Mouse (Mus musculus) MEL (cell line): ENCODE results near the gene Aplp2. TPM values are rescaled to one million over a fixed set of nuclear protein-coding genes. Genes with fewer than 3 reads are reported as not detected.

Experiments
- DNase-seq: peaks from one replicate; pipeline ENCODE4 v3.0.0; 2011; ENCODE audit warnings: low read depth, low spot score
- H3K27ac ChIP-seq: 2 replicates; pipeline ENCODE4 v1.5.1; 2012; ENCODE audit warnings: low read depth, mild to moderate bottlenecking, control low read depth, low read length, moderate library complexity; ENCODE audit not compliant: control insufficient read depth
- H3K27me3 ChIP-seq, 2 experiments: fragments of 150-350 bp in 1 of 2; sonication (generic) in 1 of 2; 2 replicates each; pipeline ENCODE4 v1.6.1; 2012; ENCODE audit warnings: low read length in 2 of 2, mild to moderate bottlenecking in 2 of 2, improper control_type of control experiment in 1 of 2, moderate library complexity in 1 of 2; ENCODE audit not compliant: insufficient read depth in 2 of 2, control insufficient read depth in 1 of 2
- H3K36me3 ChIP-seq, 2 experiments: 2 replicates each; pipeline ENCODE4 v1.6.1; 2012 to 2014; ENCODE audit warnings: low read length in 2 of 2, improper control_type of control experiment in 1 of 2, inconsistent platforms in 1 of 2, mild to moderate bottlenecking in 1 of 2; ENCODE audit not compliant: insufficient read depth in 2 of 2, control insufficient read depth in 1 of 2
- H3K4me1 ChIP-seq, 2 experiments: fragments of 150-350 bp in 1 of 2; sonication (generic) in 1 of 2; 2 replicates each; pipeline ENCODE4 v1.6.1; 2012; ENCODE audit warnings: low read length in 2 of 2, improper control_type of control experiment in 1 of 2, mild to moderate bottlenecking in 1 of 2; ENCODE audit not compliant: insufficient read depth in 2 of 2, control insufficient read depth in 1 of 2
- H3K4me3 ChIP-seq, 2 experiments: fragments of 150-350 bp in 1 of 2; sonication (generic) in 1 of 2; 2 replicates each; pipeline ENCODE4 v1.5.1; 2012; ENCODE audit warnings: low read depth in 2 of 2, low read length in 2 of 2, mild to moderate bottlenecking in 2 of 2, moderate library complexity in 2 of 2, control low read depth in 1 of 2, improper control_type of control experiment in 1 of 2; ENCODE audit not compliant: control insufficient read depth in 1 of 2, insufficient read depth in 1 of 2
- H3K79me2 ChIP-seq: 2 replicates; pipeline ENCODE4 v1.6.1; 2012; ENCODE audit warnings: mild to moderate bottlenecking, low read length, moderate library complexity; ENCODE audit not compliant: control insufficient read depth, poor library complexity, insufficient read depth
- H3K9ac ChIP-seq: 2 replicates; pipeline ENCODE4 v1.6.1; 2012; ENCODE audit warnings: low read depth, mild to moderate bottlenecking, control low read depth, low read length, moderate library complexity; ENCODE audit not compliant: control insufficient read depth, poor library complexity, severe bottlenecking
- H3K9me3 ChIP-seq: fragments of 150-350 bp; sonication (generic); replicated peaks from 2 replicates; pipeline ENCODE4 v1.6.1; 2012; ENCODE audit warnings: mild to moderate bottlenecking, low read length, improper control_type of control experiment, moderate library complexity; ENCODE audit not compliant: insufficient read depth
- BHLHE40 ChIP-seq: IDR thresholded peaks from 2 replicates; pipeline ENCODE4 v1.6.1; 2012; ENCODE audit warnings: low read depth, mild to moderate bottlenecking, inconsistent platforms, low read length, improper control_type of control experiment, borderline replicate concordance
- CHD2 ChIP-seq: IDR thresholded peaks from 2 replicates; pipeline ENCODE4 v1.6.1; 2011; ENCODE audit warnings: low read length, improper control_type of control experiment
- EP300 ChIP-seq, 2 experiments: IDR thresholded peaks; 2 replicates each; pipeline ENCODE4 v1.6.1; 2011; ENCODE audit warnings: improper control_type of control experiment in 2 of 2, low read length in 2 of 2, low read depth in 1 of 2, mild to moderate bottlenecking in 1 of 2
- ETS1 ChIP-seq: IDR thresholded peaks from 2 replicates; pipeline ENCODE4 v1.6.1; 2012; ENCODE audit warnings: low read depth, mild to moderate bottlenecking, inconsistent platforms, low read length, improper control_type of control experiment, moderate library complexity
- GATA1 ChIP-seq: IDR thresholded peaks from 2 replicates; pipeline ENCODE4 v1.6.1; 2011; ENCODE audit warnings: low read depth, low read length, improper control_type of control experiment
- HCFC1 ChIP-seq: IDR thresholded peaks from 2 replicates; pipeline ENCODE4 v1.6.1; 2012; ENCODE audit warnings: low read depth, mild to moderate bottlenecking, inconsistent platforms, low read length, improper control_type of control experiment, moderate library complexity
- KAT2A ChIP-seq: conservative IDR thresholded peaks from 2 replicates; pipeline ENCODE4 v1.6.1; 2012; ENCODE audit warnings: low read depth, low read length, improper control_type of control experiment, inconsistent platforms
- MXI1 ChIP-seq: IDR thresholded peaks from 2 replicates; pipeline ENCODE4 v1.6.1; 2011; ENCODE audit warnings: mild to moderate bottlenecking, low read depth, low read length, improper control_type of control experiment
- POLR2AphosphoS2 ChIP-seq: IDR thresholded peaks from 2 replicates; pipeline ENCODE4 v1.6.1; 2011; ENCODE audit warnings: low read length, improper control_type of control experiment
- RCOR1 ChIP-seq: IDR thresholded peaks from 2 replicates; pipeline ENCODE4 v1.6.1; 2012; ENCODE audit warnings: low read depth, mild to moderate bottlenecking, inconsistent platforms, low read length, improper control_type of control experiment
- SIN3A ChIP-seq: IDR thresholded peaks from 2 replicates; pipeline ENCODE4 v1.6.1; 2012; ENCODE audit warnings: low read length, improper control_type of control experiment, inconsistent platforms
- TBP ChIP-seq: IDR thresholded peaks from 2 replicates; pipeline ENCODE4 v1.8.0; 2011; ENCODE audit warnings: low read depth, low read length, improper control_type of control experiment
- USF2 ChIP-seq, 2 experiments: IDR thresholded peaks; 2 replicates each; pipeline ENCODE4 v1.6.1; 2011 to 2012; ENCODE audit warnings: improper control_type of control experiment in 2 of 2, low read length in 2 of 2, borderline replicate concordance in 1 of 2, inconsistent platforms in 1 of 2, low read depth in 1 of 2, mild to moderate bottlenecking in 1 of 2; ENCODE audit not compliant: insufficient read depth in 1 of 2
- ZNF384 ChIP-seq: IDR thresholded peaks from 2 replicates; pipeline ENCODE4 v1.6.1; 2012; ENCODE audit warnings: low read depth, mild to moderate bottlenecking, inconsistent platforms, low read length, improper control_type of control experiment
- polyA plus RNA-seq, 2 experiments: library from polyadenylated mRNA; stranded (reverse) in 1 of 2; unstranded in 1 of 2; fragments of >175 nt in 1 of 2; fragments of >200 nt in 1 of 2; gene quantifications; 2 replicates each; pipeline versions ENCODE4 v1.2.1 to v1.2.4; 2012; ENCODE audit warnings: low replicate concordance in 2 of 2, low read depth in 1 of 2; ENCODE audit not compliant: insufficient read length in 2 of 2, insufficient read depth in 1 of 2, missing spikeins in 1 of 2
- total RNA-seq: library from RNA; depleted of rRNA; stranded (reverse); fragments of 300-350 nt; gene quantifications from 2 replicates; pipeline ENCODE4 v1.2.3, GENCODE M21; 2012

Aplp2 gene
- total and polyA plus RNA-seq, 3 experiments, result 37.6 to 60.6 TPM; not detected in 1

DNA sequence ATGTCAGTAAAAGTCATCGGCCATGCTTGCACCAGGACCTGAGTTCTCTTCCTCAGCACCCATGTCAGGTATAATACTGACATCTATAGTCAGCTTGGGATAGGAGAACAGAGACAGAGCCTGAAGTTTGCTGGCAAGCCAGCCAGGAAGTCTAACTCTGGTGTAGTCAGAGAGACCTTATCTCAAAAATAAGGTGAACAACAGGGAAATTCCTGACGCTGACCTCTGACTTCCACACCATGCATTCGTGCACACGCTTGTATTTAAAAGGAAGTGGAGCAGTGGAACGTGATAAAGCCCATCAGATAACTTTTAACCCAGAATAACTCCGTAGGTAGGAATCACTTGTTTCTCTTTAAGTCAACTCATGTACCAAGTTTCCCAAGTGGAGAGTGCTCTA is 6.9 kb downstream of the Aplp2 start:
- Histone ChIP-seq H3K27ac (0 out of 2 replicates have a peak overlapping the region, but pooled peaks have one; percentile 12), H3K4me1 (peaks cover 14 to 18% of the 10 kb centered on the region in 2 experiments), H3K79me2 (peaks cover 15% of the 10 kb centered on the region; the same call in 1 of the 2 replicates), H3K36me3 (peaks cover 0 to 20% of the 10 kb centered on the region in 2 experiments; a peak in 2 of 4 replicates), H3K9ac (0 out of 2 replicates have a peak overlapping the region, but pooled peaks have one; percentile 14), H3K4me3 (peak overlapping the region; percentile 5 to 8; a peak in 1 of 4 replicates), H3K9me3 (no peaks in the 10 kb centered on the region), H3K27me3 (no peaks in the 10 kb centered on the region)
- peak; percentile 43 for DNase-seq
- TF ChIP-seq GATA1 (peak; percentile 84), BHLHE40 (peak; percentile 80; the same call in 1 of the 2 replicates), ETS1 (peak; percentile 61; the same call in 1 of the 2 replicates), EP300 (IDR thresholded peaks at IDR 0.05; ENCODE audit: low read depth in 1 of 2, low read length in 2 of 2) (peak; percentile 22 to 66; a peak in 3 of 4 replicates), MXI1 (peak; percentile 45; the same call in 1 of the 2 replicates), SIN3A (peak; percentile 27), TBP (0 out of 2 replicates have a peak, but pooled peaks have one; percentile 12), USF2 (IDR thresholded peaks at IDR 0.05; ENCODE audit: borderline replicate concordance in 1 of 2, insufficient read depth in 1 of 2, low read depth in 1 of 2, low read length in 2 of 2) (no peak), KAT2A (no peak), RCOR1 (0 out of 2 replicates have a peak, but pooled peaks have one; percentile 33)

DNA sequence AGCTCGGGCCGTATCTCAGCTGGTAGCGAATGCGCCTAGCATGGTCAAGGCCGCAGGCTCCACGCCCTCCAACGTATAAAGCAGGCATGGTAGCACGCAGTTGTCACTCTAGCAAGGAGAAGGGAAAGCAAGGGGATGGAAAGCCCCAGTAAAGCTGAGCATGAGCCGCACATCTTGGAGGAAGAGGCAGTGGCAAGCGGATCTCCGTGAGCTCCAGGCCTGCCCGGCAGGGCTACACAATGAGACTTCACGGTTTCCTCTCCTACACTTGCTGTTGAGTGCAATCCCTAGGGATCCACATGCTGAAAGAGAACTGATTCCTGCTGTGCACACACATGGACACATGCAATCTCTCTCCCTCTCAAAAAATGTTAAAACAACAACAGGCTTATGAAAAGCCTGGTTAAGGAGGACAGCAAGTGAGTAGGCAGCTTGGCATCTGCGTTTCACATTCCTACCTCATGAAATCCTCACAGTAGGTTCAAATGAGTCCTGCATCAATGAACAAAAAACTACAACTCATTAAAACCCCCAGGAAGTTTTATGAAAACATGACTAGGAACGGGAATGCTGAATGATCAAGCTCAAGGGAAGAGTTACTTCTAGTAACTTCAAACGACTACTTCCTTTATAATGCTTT is 7.9 kb downstream of the Aplp2 start:
- Histone ChIP-seq H3K4me1 (peaks cover 14 to 18% of the 10 kb centered on the region in 2 experiments), H3K9ac (no peak overlapping the region), H3K9me3 (no peaks in the 10 kb centered on the region), H3K4me3 (no peak overlapping the region), H3K27ac (no peak overlapping the region), H3K36me3 (peaks cover 0 to 15% of the 10 kb centered on the region in 2 experiments; a peak in 2 of 4 replicates), H3K79me2 (peaks cover 17% of the 10 kb centered on the region; the same call in 1 of the 2 replicates), H3K27me3 (no peaks in the 10 kb centered on the region)
- TF ChIP-seq ZNF384, result no peak
- no peak for TF ChIP-seq CHD2
- TF ChIP-seq POLR2AphosphoS2, result no peak
- TF ChIP-seq HCFC1, result no peak
- TF ChIP-seq BHLHE40, result no peak
- TF ChIP-seq TBP, result no peak
- no peak for DNase-seq
